Mouse (Mus musculus): ENCODE data around the gene Avpr1b.
"Not testable (repeated sequence)": the region's sequence is repeated elsewhere in the genome, so short reads cannot be mapped to it uniquely, and the experiment has no call there.

Gene Avpr1b

DNA sequence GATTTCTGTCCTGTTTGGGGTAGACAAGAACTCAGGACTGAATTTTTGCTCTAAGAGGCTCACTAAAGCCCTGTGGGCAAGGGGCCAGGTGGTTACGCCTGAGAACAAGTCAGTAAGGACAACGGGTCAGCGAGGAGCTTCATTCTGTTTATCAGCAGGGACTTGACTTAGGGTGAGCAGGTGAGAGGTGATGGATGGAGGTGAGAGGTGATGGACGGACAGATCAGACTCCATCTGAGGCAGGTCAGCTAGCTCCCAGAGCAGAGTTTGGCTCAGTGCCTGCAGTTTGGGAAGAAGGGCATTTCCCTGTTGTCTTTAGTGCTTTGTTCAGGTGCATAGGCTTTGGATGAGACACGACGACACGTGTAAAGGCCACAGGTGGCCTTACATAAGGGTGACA lies 20.3 kb downstream of the Avpr1b start:
- no peak for DNase-seq (ENCODE audit: low spot score)

DNA sequence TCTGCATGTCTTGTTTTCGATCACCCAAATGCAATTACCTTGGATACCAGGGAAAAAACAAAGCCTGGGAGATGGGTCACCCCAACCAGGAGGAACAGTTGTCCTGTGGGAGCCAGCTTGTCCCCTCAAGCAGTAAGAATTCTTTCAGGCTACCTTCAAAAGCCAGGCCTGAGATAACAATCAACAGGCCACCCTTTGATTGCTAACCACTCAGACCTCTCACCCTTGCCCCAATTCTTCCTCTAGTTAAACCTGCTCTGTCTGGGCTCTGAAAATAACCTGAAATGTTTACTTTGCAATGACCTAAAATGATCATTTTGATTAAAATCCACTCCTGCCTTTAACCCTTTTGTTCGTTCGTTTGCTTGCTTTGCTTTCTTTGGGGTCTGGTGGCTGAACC lies 24.6 kb downstream of the Avpr1b start:
- no peak for DNase-seq (ENCODE audit: low spot score)

DNA sequence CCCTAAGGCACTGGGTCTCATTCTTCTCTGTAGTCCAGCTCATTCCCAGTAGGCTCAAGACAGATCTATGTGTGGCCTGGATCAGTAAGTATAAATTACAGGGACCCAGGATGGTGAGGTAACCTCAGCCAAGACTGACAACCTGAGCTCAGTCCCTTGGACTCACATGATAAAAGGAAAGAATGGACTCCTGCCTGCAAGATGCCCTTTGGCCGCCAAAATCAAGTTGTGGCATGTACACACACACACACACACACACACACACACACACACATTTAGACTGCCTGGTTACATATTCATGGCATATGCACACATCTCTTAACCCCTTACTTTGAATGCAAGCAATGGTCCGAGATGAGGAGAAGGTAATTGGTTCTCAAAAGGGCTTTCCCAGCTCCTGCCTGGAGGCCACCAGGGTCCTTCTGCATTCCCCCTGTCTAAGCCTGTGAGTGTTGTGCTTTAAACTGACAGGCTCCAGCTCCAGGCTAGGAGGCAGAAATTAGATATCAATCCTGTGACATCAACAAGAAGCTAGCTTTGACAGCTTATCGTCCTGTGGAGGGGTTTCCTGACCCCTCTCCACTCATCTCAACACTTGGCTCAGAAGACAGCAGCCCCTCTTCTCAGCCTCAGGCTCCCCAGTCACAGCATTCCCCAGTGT lies 25.3 kb downstream of the Avpr1b start:
- DNase-seq (ENCODE audit: low spot score): no peak

GRCm38 (mm10) chr1:131626200-131626599 lies 27.2 kb downstream of the Avpr1b start:
- DNase-seq (ENCODE audit: low spot score): no peak

DNA sequence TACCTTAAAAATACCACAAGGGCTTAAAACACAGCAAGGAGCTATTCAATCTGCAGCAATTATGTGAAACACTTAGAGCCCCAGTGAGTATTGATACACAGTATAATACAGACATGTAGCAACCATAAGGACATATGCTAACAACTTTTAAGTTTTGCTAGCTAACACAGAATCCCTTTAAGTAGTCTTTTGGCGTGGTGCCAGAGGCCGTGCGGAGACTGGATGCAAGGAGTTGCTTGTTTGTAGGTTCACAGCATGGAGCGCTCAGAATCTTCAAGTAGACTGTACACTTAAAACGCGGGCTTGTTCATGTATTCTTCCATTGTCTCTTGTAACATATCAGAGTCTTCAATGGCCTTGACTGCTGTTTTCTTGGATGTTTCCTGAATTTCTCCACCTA lies 33.2 kb downstream of the Avpr1b start:
- not testable (repeated sequence) for DNase-seq (ENCODE audit: low spot score)

DNA sequence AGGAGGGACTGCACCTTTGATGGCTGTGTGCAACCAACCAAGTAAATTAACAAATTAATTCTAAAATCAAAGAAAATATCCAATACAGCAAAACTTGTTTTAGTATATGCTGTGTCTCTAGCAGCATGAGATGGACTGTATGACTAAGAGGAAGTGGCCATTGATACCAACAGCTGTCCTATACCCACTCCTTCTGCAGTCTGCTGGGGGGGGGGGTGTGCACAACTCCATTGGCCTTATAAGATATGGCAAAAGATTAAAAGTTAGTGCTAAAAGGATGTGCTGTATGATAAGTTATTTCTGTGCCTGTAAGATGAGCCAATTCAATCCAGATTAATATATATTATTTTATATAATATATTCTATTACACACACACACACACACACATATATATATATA lies 35.5 kb downstream of the Avpr1b start:
- no peak for DNase-seq (ENCODE audit: low spot score)

DNA sequence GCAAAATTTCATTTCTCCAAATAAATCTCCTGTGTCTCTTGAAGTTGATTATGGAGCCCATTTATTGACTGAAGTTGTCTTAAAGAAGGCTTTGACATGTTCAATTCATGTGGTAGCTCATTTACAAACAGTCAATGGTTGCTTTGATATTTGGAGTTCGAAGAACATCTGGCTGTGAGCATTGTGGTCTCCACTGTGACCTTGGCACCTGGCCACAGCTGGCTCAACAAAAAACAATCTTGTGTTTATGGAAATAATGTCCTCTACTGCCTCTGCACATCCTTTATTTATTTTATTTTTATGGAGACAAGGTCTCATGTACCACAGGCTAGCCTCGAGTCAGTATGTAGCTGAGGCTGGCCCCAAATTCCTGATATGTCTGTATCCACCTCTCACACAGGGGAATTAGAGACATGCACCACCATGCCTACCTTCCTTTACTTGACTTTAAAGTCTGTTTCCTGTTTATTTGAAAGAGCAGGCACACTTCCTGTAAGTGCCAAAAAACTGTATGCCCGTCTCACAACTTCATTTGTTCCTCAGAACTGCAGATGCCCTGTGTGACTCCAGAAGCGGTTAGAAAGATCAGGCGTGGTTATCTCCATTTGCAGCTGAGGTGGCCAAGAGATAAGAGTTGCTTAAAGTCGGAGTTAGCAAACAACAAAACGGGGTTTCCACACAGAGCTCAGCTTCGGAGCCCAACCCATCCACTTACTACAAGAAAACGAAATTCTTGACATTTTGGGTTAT lies 38.9 kb downstream of the Avpr1b start, which contains the start of gene Ctse:
TSS of gene Ctse (plus strand) at position 516 of the 750 bp plus-strand sequence.
- no peak for DNase-seq (ENCODE audit: low spot score)

GRCm38 (mm10) chr1:131638541-131639421 lies 39.7 kb downstream of the Avpr1b start:
- no peak for DNase-seq (ENCODE audit: low spot score)

- DNase-seq (ENCODE audit: low spot score): no peak
Observed at GRCm38 (mm10) chr1:131640062-131640461, 41.0 kb downstream of the Avpr1b start.

DNA sequence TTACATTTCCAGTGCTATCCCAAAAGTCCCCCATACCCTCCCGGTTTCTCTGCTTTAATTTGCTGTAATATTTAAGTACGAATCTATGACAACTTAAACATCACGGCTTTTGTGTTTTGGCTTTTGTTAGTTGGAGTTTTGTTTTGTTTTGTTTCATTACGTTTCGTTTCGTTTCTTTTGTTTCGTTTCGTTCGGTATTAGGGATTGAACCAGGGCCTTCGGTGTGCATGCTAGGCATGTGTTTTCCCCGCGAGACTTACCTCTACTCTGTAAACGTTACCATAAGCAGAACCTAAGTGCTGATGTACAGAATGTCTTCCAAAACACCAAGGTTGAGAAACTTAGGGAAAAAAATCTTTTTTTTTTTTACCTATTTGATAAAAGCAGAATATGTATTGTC lies 42.5 kb downstream of the Avpr1b start:
- no peak for DNase-seq (ENCODE audit: low spot score)

DNA sequence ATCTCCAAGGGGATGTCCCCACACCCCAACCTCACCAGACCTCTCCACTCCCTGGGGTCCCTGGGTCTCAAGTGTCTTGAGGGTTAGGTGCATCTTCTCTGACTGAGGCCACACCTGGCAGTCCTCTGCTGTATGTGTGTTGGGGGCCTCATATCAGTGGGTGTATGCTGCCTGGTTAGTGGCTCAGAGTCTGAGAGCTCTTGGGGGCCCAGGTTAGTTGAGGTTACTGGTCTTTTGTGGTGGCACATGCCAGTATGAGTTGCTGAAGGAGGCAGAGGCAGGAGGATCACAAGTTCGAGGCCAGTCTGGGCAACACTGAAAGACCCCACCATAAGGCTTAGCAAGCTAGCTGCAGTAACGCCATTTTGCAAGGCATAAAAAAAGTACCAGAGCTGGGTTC lies 43.2 kb downstream of the Avpr1b start:
- no peak for DNase-seq (ENCODE audit: low spot score)

GRCm38 (mm10) chr1:131652670-131653443 lies 53.8 kb downstream of the Avpr1b start:
- no peak for DNase-seq (ENCODE audit: low spot score)

DNA sequence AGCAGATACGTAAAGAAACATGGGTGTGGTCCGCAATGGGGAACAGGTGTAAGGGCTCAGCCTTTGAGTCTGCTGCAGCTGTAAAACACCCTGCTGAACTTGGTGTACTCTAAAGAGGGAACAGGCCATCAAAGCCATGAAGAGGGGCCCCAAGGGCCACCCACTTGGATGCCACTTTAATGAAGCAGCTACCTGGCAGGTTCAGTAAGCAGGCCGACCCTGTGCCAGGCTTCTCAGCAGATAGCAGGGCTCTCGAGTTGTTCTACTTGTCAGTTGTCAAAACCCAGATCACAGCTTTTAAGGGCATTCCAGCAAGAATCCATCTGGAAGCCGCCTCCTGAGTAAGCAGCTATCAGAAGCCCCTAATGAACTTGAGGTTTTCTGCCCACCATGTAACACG lies 56.6 kb downstream of the Avpr1b start:
- no peak for DNase-seq (ENCODE audit: low spot score)

- DNase-seq (ENCODE audit: low spot score): peak; percentile 58
Observed at GRCm38 (mm10) chr1:131657945-131658354, 58.9 kb downstream of the Avpr1b start.

DNA sequence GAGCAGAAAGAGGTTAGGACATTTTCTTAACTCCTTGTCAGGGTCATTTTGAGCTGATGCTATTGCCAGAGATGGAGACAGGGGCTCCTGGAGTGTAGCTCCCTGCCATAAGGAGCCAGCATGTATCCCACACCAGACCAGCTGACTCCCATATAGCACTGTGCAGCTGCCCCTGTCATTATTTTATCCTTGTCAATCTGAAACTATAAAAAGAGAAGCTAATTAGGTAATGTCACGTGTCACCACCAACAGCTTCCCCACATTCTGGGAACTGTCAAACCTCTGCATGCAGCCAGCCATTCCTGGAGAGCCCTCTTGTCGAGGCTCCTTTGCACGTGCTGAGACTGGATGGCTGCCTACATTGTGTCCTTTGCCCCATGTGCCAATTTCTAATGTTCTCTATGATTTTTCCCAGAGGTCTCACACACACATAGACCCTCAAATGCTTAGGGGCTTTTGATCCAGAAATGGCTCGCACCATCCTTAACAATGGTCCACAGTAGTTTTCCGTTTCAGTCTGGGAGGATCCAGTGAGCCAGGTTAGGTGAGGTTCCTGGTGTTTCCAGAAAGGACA lies 60.6 kb downstream of the Avpr1b start:
- DNase-seq (ENCODE audit: low spot score): no peak

GRCm38 (mm10) chr1:131660266-131660665 lies 61.2 kb downstream of the Avpr1b start:
- no peak for DNase-seq (ENCODE audit: low spot score)

DNA sequence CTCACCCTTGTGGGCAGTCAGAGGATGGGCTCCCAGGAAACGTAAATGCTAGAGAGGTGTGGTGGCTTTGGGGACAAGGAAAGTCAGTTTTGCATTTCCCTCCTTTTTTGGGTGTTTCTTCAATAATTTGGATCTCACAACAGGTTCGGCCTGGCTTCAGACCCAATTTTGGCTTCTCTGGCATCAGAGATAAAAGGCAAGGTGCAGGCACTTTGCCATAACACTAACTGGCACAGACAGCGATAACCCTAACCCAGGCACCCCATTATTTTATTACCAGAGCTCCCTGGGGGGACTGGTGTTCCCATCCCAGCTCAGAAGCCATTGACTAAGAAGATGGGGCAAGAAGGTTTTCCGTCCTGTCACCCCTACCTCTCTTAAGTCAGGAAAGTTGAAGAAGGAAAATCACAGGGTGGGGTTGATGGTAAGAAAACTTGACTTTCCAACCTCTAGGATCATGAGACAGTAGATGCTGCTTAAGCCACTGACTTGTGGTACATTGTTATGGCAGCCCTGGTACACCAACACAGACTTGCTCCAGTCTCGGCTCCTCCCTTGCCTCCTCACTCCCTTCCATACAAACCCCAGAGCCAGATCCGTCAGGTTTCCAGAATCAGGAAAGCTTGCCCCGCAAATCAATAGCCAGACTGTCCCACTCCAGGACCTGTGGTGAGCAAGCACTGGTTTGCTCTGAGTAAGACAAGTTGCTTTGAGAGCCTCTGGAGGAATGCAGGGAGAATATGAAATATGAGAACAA lies 61.9 kb downstream of the Avpr1b start:
- DNase-seq (ENCODE audit: low spot score): no peak

Data from ovary, postnatal 10 days (tissue).